ENCODE assay signal across 11 mouse cellular contexts in genomic region chr19:24371763-24372640, GRCm38 (mm10).
DNase-seq lines count a peak whose midpoint lies in the region; ATAC-seq and TF ChIP-seq lines count a peak whose summit lies in the region.
"Had no signal": no experiment of that assay in that cellular context is flagged by ENCODE, and none has a peak within 500 bp of the region (broad histone marks: within the 10 kb centered on the region; RNA-seq: fewer than 3 reads in every experiment).

No protein-coding gene starts in this region.

- no peaks in the 10 kb centered on the region for H3K9me3 ChIP-seq in forebrain, embryonic 13.5 days (replicated peaks)
- no peaks in the 10 kb centered on the region for H3K9me3 ChIP-seq in liver, embryonic 11.5 days (ENCODE audit: control insufficient read depth, low read length)
- no peaks in the 10 kb centered on the region for H3K9me3 ChIP-seq in intestine, postnatal 0 days (ENCODE audit: control insufficient read depth)
- H3K9me3 ChIP-seq: stomach, embryonic 15.5 days had no signal

- H3K4me2 ChIP-seq in forebrain, embryonic 13.5 days = peak overlapping the region; percentile 51
- no peak overlapping the region for H3K4me2 ChIP-seq in liver, embryonic 11.5 days
- H3K4me2 ChIP-seq in intestine, postnatal 0 days (replicated peaks; ENCODE audit: low read depth) = no peak overlapping the region
- H3K4me2 ChIP-seq: stomach, embryonic 15.5 days had no signal

- H3K36me3 ChIP-seq in forebrain, embryonic 13.5 days (ENCODE audit: poor library complexity, severe bottlenecking) = no peaks in the 10 kb centered on the region
- no peaks in the 10 kb centered on the region for H3K36me3 ChIP-seq in liver, embryonic 11.5 days (ENCODE audit: control insufficient read depth, insufficient read depth, low read length)
- peaks cover 4% of the 10 kb centered on the region; the same call in 1 of the 2 replicates for H3K36me3 ChIP-seq in intestine, postnatal 0 days (ENCODE audit: control insufficient read depth, insufficient read depth)
- H3K36me3 ChIP-seq: stomach, embryonic 15.5 days had no signal

- no peak for TF ChIP-seq CTCF in intestine, postnatal 0 days (IDR thresholded peaks at IDR 0.05; ENCODE audit: low read depth)

- ATAC-seq in forebrain, embryonic 13.5 days = peak; percentile 63
- no peak for ATAC-seq in CD4-positive, CD25-positive, alpha-beta regulatory T cell, adult 4 months
- ATAC-seq in liver, embryonic 11.5 days (replicated peaks; ENCODE audit: low FRiP score) = no peak
- no peak for ATAC-seq in intestine, postnatal 0 days

- peak overlapping the region; percentile 18; the same call in 1 of the 2 replicates for H3K4me3 ChIP-seq in forebrain, embryonic 13.5 days
- H3K4me3 ChIP-seq in liver, embryonic 11.5 days (ENCODE audit: low read depth, low read length) = no peak overlapping the region
- H3K4me3 ChIP-seq in intestine, postnatal 0 days (ENCODE audit: low read depth, low read length) = no peak overlapping the region
- H3K4me3 ChIP-seq: stomach, embryonic 15.5 days had no signal

- DNase-seq in heart, adult 11 months = peak; percentile 86
- no peak for DNase-seq in heart, postnatal 14 days
- peak; percentile 72 for DNase-seq in Muller cell, postnatal 12 days (ENCODE audit: inconsistent ontology term)
- peak; percentile 44 for DNase-seq in layer of hippocampus, adult 9-11 months
- DNase-seq in liver, embryonic 11.5 days (ENCODE audit: low spot score) = no peak

- H3K27me3 ChIP-seq in forebrain, embryonic 13.5 days = no peaks in the 10 kb centered on the region
- H3K27me3 ChIP-seq in liver, embryonic 11.5 days (replicated peaks; ENCODE audit: control insufficient read depth, insufficient read depth, low read length) = no peaks in the 10 kb centered on the region
- H3K27me3 ChIP-seq in intestine, postnatal 0 days (replicated peaks; ENCODE audit: control insufficient read depth, insufficient read depth, low read length) = no peaks in the 10 kb centered on the region
- H3K27me3 ChIP-seq: CH12.LX; stomach, embryonic 15.5 days had no signal

- H3K27ac ChIP-seq in forebrain, embryonic 13.5 days = peak overlapping the region; percentile 26; the same call in 1 of the 2 replicates
- no peak overlapping the region for H3K27ac ChIP-seq in liver, embryonic 11.5 days (ENCODE audit: low read depth, low read length)
- H3K27ac ChIP-seq in intestine, postnatal 0 days (ENCODE audit: low read depth, low read length) = no peak overlapping the region
- H3K27ac ChIP-seq: macrophage; stomach, embryonic 15.5 days had no signal

- peaks cover 17% of the 10 kb centered on the region for H3K4me1 ChIP-seq in forebrain, embryonic 13.5 days
- no peaks in the 10 kb centered on the region for H3K4me1 ChIP-seq in liver, embryonic 11.5 days (replicated peaks; ENCODE audit: control insufficient read depth, insufficient read depth, low read length)
- H3K4me1 ChIP-seq in intestine, postnatal 0 days (replicated peaks; ENCODE audit: control insufficient read depth, insufficient read depth, low read length) = no peaks in the 10 kb centered on the region
- H3K4me1 ChIP-seq: stomach, embryonic 15.5 days had no signal

- intact Hi-C loops in heart, postnatal 14 days (cut with DNase I) = no loop called here

- 14% methylated on average over 19 of the region's 19 CpGs for WGBS in forebrain, embryonic 13.5 days
- WGBS in liver, embryonic 11.5 days = 84% methylated on average over 19 of the region's 19 CpGs
- WGBS in intestine, postnatal 0 days = 81% methylated on average over 19 of the region's 19 CpGs

- no peak overlapping the region for H3K9ac ChIP-seq in forebrain, embryonic 13.5 days
- H3K9ac ChIP-seq in liver, embryonic 11.5 days (ENCODE audit: low read depth, low read length) = no peak overlapping the region
- H3K9ac ChIP-seq in intestine, postnatal 0 days (ENCODE audit: low read depth, low read length) = no peak overlapping the region
- H3K9ac ChIP-seq: stomach, embryonic 15.5 days had no signal

Comparison
In these comparisons a context has a peak if more than half of its experiments do, and no peak if none do; other contexts are left out.
1. DNase-seq: peak in heart, adult 11 months (single experiment), Muller cell, postnatal 12 days (single experiment) and layer of hippocampus, adult 9-11 months (single experiment); none in heart, postnatal 14 days (0 of 2) and liver, embryonic 11.5 days (single experiment).